In the genomic region with DNA sequence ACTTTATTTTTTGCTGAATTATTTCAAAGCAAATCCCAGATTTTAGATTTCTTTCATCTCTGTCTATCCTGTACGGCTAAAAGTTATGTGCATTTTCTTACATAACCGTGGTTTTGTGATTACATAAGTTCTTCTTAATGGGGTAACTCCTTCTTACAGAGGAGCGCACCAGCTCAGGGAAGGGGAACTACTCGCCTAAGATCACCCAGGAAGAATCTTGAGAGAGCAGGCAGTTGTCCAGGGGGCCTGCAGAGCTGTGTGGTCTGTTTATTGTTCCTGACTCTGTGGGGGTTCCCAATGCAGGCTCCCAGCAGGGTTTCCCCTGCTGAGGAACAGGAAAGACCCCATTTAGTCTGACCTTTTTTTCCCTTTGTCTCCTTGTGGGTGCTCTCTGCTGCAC, we compare ENCODE assay signal across 28 mouse cellular contexts. TPM values are rescaled to one million over a fixed set of nuclear protein-coding genes. Genes with fewer than 3 reads are reported as not detected.
DNase-seq lines count a peak whose midpoint lies in the region; ATAC-seq and TF ChIP-seq lines count a peak whose summit lies in the region.
"Had no signal": no experiment of that assay in that cellular context is flagged by ENCODE, and none has a peak within 500 bp of the region (broad histone marks: within the 10 kb centered on the region; RNA-seq: fewer than 3 reads in every experiment).

No protein-coding gene starts in this region.

- WGBS in lung, adult 2 months, result 52% methylated on average over 4 of the region's 4 CpGs
- 67% methylated on average over 4 of the region's 4 CpGs for WGBS in hindbrain, postnatal 0 days

- no peak for TF ChIP-seq POLR2A in lung, adult 2 months (IDR thresholded peaks at IDR 0.05; ENCODE audit: borderline replicate concordance, extremely low read depth, low read depth, low read length)

- no peak overlapping the region for H3K4me2 ChIP-seq in hindbrain, postnatal 0 days (ENCODE audit: low read depth, low read length)
- H3K4me2 ChIP-seq: embryonic facial prominence, embryonic 12.5 days; embryonic facial prominence, embryonic 15.5 days; forebrain, embryonic 12.5 days; forebrain, embryonic 15.5 days; heart, embryonic 13.5 days; hindbrain, embryonic 12.5 days; hindbrain, embryonic 15.5 days had no signal

- H3K27me3 ChIP-seq in hindbrain, postnatal 0 days (ENCODE audit: insufficient read depth, low read length), result no peaks in the 10 kb centered on the region
- H3K27me3 ChIP-seq: embryonic facial prominence, embryonic 12.5 days; embryonic facial prominence, embryonic 15.5 days; forebrain, embryonic 12.5 days; forebrain, embryonic 15.5 days; hindbrain, embryonic 12.5 days; hindbrain, embryonic 15.5 days had no signal

- no peak for TF ChIP-seq CTCF in lung, adult 2 months (IDR thresholded peaks at IDR 0.05; ENCODE audit: insufficient read depth, low read length)
- TF ChIP-seq CTCF in hindbrain, postnatal 0 days (IDR thresholded peaks at IDR 0.05; ENCODE audit: low read depth), result no peak

- no peaks in the 10 kb centered on the region for H3K4me1 ChIP-seq in lung, adult 2 months (ENCODE audit: control insufficient read depth, insufficient read depth, low read length)
- H3K4me1 ChIP-seq in hindbrain, postnatal 0 days (ENCODE audit: insufficient read depth, low read length), result no peaks in the 10 kb centered on the region
- H3K4me1 ChIP-seq: embryonic facial prominence, embryonic 12.5 days; embryonic facial prominence, embryonic 15.5 days; forebrain, embryonic 12.5 days; forebrain, embryonic 15.5 days; heart, embryonic 13.5 days; hindbrain, embryonic 12.5 days; hindbrain, embryonic 15.5 days had no signal

- no peak overlapping the region for H3K4me3 ChIP-seq in lung, adult 2 months (replicated peaks; ENCODE audit: extremely low read depth, low read depth, low read length)
- no peak overlapping the region for H3K4me3 ChIP-seq in hindbrain, postnatal 0 days (ENCODE audit: low read length)
- H3K4me3 ChIP-seq: embryonic facial prominence, embryonic 12.5 days; embryonic facial prominence, embryonic 15.5 days; forebrain, embryonic 12.5 days; forebrain, embryonic 15.5 days; gastrocnemius, adult 2 months; heart, embryonic 13.5 days; hindbrain, embryonic 12.5 days; hindbrain, embryonic 15.5 days had no signal

- no peak overlapping the region for H3K27ac ChIP-seq in hindbrain, postnatal 0 days
- H3K27ac ChIP-seq: embryonic facial prominence, embryonic 12.5 days; embryonic facial prominence, embryonic 15.5 days; forebrain, embryonic 12.5 days; forebrain, embryonic 15.5 days; gastrocnemius, adult 2 months; heart, embryonic 13.5 days; hindbrain, embryonic 12.5 days; hindbrain, embryonic 15.5 days had no signal

- no peak overlapping the region for H3K9ac ChIP-seq in hindbrain, postnatal 0 days (replicated peaks; ENCODE audit: low read length)
- H3K9ac ChIP-seq: embryonic facial prominence, embryonic 12.5 days; embryonic facial prominence, embryonic 15.5 days; forebrain, embryonic 12.5 days; forebrain, embryonic 15.5 days; heart, embryonic 13.5 days; hindbrain, embryonic 12.5 days; hindbrain, embryonic 15.5 days had no signal

- ATAC-seq in hematopoietic stem cell, adult 5-6 weeks (replicated peaks in 1 of 2; ENCODE audit: insufficient read depth in 1 of 2, low FRiP score in 2 of 2, low TSS enrichment in 1 of 2, low read depth in 1 of 2, poor library complexity in 2 of 2, severe bottlenecking in 2 of 2), result peak; percentile 56 to 71; a peak in 2 of 4 replicates
- no peak for ATAC-seq in hindbrain, postnatal 0 days
- ATAC-seq: CD4-positive, CD25-positive, alpha-beta regulatory T cell, adult 4 months; forebrain, embryonic 15.5 days; intestine, postnatal 0 days had no signal

- peak; percentile 3 for DNase-seq in lung, postnatal 25 days (ENCODE audit: low spot score)
- DNase-seq in lung, adult 2 months, result no peak
- peak; percentile 28 for DNase-seq in brain, adult 2 months (ENCODE audit: low read depth, low spot score)
- DNase-seq in hindbrain, postnatal 0 days (ENCODE audit: low spot score), result no peak
- DNase-seq in embryo, embryonic 9.5 days (ENCODE audit: extremely low spot score), result no peak
- DNase-seq in layer of hippocampus, adult 8-10 months (ENCODE audit: low spot score in 2 of 2), result no peak
- DNase-seq: adrenal gland, postnatal 10 days; adrenal gland, postnatal 36 days; cerebellum, adult 11-12 months; cerebellum, adult 8-10 months; cerebellum, postnatal 10 days; cerebellum, postnatal 36 days; gastrocnemius, adult 2 months; gastrocnemius, postnatal 14 days; heart, adult 18-20 months; heart, postnatal 14 days; heart, postnatal 4 days; kidney, adult 2 months had no signal

- no peaks in the 10 kb centered on the region for H3K36me3 ChIP-seq in hindbrain, postnatal 0 days (ENCODE audit: insufficient read depth, low read length)
- H3K36me3 ChIP-seq: embryonic facial prominence, embryonic 12.5 days; embryonic facial prominence, embryonic 15.5 days; forebrain, embryonic 12.5 days; forebrain, embryonic 15.5 days; heart, embryonic 13.5 days; hindbrain, embryonic 12.5 days; hindbrain, embryonic 15.5 days had no signal

- H3K9me3 ChIP-seq in hindbrain, postnatal 0 days (ENCODE audit: low read length), result no peaks in the 10 kb centered on the region
- H3K9me3 ChIP-seq: embryonic facial prominence, embryonic 12.5 days; embryonic facial prominence, embryonic 15.5 days; forebrain, embryonic 12.5 days; forebrain, embryonic 15.5 days; hindbrain, embryonic 15.5 days had no signal

RNA-seq across cellular contexts. Expression of gene Pdzd8, which starts 27.3 kb away (rescaled TPM):
- 10.0 and 12.3 TPM in 2 replicates for polyA plus RNA-seq in lung, adult 2 months (2012; rRNA removed)
- 50.5 and 65.5 TPM in 2 replicates for total RNA-seq in hematopoietic stem cell, adult 5-6 weeks (2017)
- 42.6 and 46.4 TPM in 2 replicates for total RNA-seq in hindbrain, postnatal 0 days (2014; rRNA removed)
- 10.2 and 10.8 TPM in 2 replicates for polyA plus RNA-seq in hindbrain, postnatal 0 days (2015; fragmentation: Nextera tagmentation; extraction: Ambion mirVana)
- 10 to 100 TPM; 44.8 to 51.3 (median 50.1) TPM for total RNA-seq in layer of hippocampus, adult 8-10 months (2022)

RNA-seq across cellular contexts. Expression of gene Rps12-ps3, which starts 50.8 kb away (rescaled TPM):
- polyA plus RNA-seq in lung, adult 2 months (2012; rRNA removed), result 1,993 and 2,492 TPM in 2 replicates
- 623 and 738 TPM in 2 replicates for total RNA-seq in hematopoietic stem cell, adult 5-6 weeks (2017)
- total RNA-seq in hindbrain, postnatal 0 days (2014; rRNA removed), result 47.7 and 63.1 TPM in 2 replicates
- 4.5 and 13.9 TPM in 2 replicates for polyA plus RNA-seq in hindbrain, postnatal 0 days (2015; fragmentation: Nextera tagmentation; extraction: Ambion mirVana)
- 100 to 1,000 TPM; 166 to 376 (median 279) TPM for total RNA-seq in layer of hippocampus, adult 8-10 months (2022)
- polyA plus RNA-seq: hindbrain, embryonic 15.5 days had no signal

Comparison
In these comparisons a context has a peak if more than half of its experiments do, and no peak if none do; other contexts are left out.
1. DNase-seq: peak in lung, postnatal 25 days (single experiment) and brain, adult 2 months (single experiment); none in lung, adult 2 months (single experiment), hindbrain, postnatal 0 days (single experiment), embryo, embryonic 9.5 days (single experiment) and layer of hippocampus, adult 8-10 months (0 of 2).